Mouse (Mus musculus): ENCODE measurements around the gene BC051665. TPM values are rescaled to one million over a fixed set of nuclear protein-coding genes. Genes with fewer than 3 reads are reported as not detected.

The BC051665 gene
- polyA plus RNA-seq (2012; fragmentation: generic; extraction: Trizol), result not detected

GRCm38 (mm10) chr13:60786264-60786663, at the start of gene BC051665:
BC051665 (minus strand) TSS chr13:60786364.

GRCm38 (mm10) chr13:60802749-60803148, 16.6 kb upstream of the BC051665 start, which contains the start of gene Ctsll3:
Ctsll3 (minus strand) TSS chr13:60802849.

Other genes starting within 250 kb of the BC051665 start
- 1 to 10 TPM in 1 of 2 experiments, under 1 TPM in 1; 0.62 to 5.6 TPM for gene Dapk1, start 184.4 kb downstream of the BC051665 start, polyA plus RNA-seq (2012; fragmentation: generic; extraction: Trizol)
- gene Ctsll3, start 16.5 kb upstream of the BC051665 start, polyA plus RNA-seq (2012; fragmentation: generic; extraction: Trizol), result not detected
- under 1 TPM; 0.09 to 0.21 TPM for gene 4930486L24Rik, start 78.1 kb upstream of the BC051665 start, polyA plus RNA-seq (2012; fragmentation: generic; extraction: Trizol)
- gene Gm49392, start 110.5 kb upstream of the BC051665 start, polyA plus RNA-seq (2012; fragmentation: generic; extraction: Trizol), result under 1 TPM; 0.06 to 0.08 TPM
- under 1 TPM; 0.44 to 0.57 TPM for gene Ctla2b, start 111.1 kb upstream of the BC051665 start, polyA plus RNA-seq (2012; fragmentation: generic; extraction: Trizol)
- gene Tpbpb, start 118.5 kb upstream of the BC051665 start, polyA plus RNA-seq (2012; fragmentation: generic; extraction: Trizol), result not detected
- not detected for gene Gm49393, start 149.2 kb upstream of the BC051665 start, polyA plus RNA-seq (2012; fragmentation: generic; extraction: Trizol)
- gene Gm49391, start 150.2 kb upstream of the BC051665 start, polyA plus RNA-seq (2012; fragmentation: generic; extraction: Trizol), result under 1 TPM; 0.29 to 0.30 TPM
- 1 to 10 TPM in 1 of 2 experiments, under 1 TPM in 1; 0.94 to 1.2 TPM for gene Ctla2a, start 150.3 kb upstream of the BC051665 start, polyA plus RNA-seq (2012; fragmentation: generic; extraction: Trizol)
- not detected for gene Tpbpa, start 155.6 kb upstream of the BC051665 start, polyA plus RNA-seq (2012; fragmentation: generic; extraction: Trizol)
- gene Ctsj, start 219.6 kb upstream of the BC051665 start, polyA plus RNA-seq (2012; fragmentation: generic; extraction: Trizol), result not detected